Mouse (Mus musculus) granulocyte monocyte progenitor cell, adult 5-6 weeks (primary cell): ENCODE data around the gene Glyr1. TPM values are rescaled to one million over a fixed set of nuclear protein-coding genes. Genes with fewer than 3 reads are reported as not detected.

ENCODE experiments used
- ATAC-seq: replicated peaks from 2 replicates; pipeline ENCODE4 v1.8.0; 2016; ENCODE audit warnings: mild to moderate bottlenecking, moderate TSS enrichment, inconsistent platforms; ENCODE audit not compliant: poor library complexity, severe bottlenecking
- total RNA-seq, 2 experiments: library from RNA; stranded (forward) in 1 of 2; stranded (reverse) in 1 of 2; fragments of 200-712, 200-1000 nt in 1 of 2; fragments of >200 nt in 1 of 2; fragmentation: Nextera tagmentation in 1 of 2; gene quantifications; 2 replicates each; pipeline ENCODE4 v1.2.3; 2014 to 2017

Gene Glyr1
- total RNA-seq (2014; fragmentation: Nextera tagmentation) (96.9 and 97.4 TPM in 2 replicates), total RNA-seq (2017) (103 and 105 TPM in 2 replicates)

GRCm38 (mm10) chr16:5049774-5050234 lies at the start of gene Glyr1, which contains the start of gene Ubn1:
Glyr1 (minus strand) TSS chr16:5049863.
Ubn1 (plus strand) TSS chr16:5050057.
- peak; percentile 89 for ATAC-seq

- ATAC-seq = no peak
Observed at GRCm38 (mm10) chr16:5096504-5096903, 46.8 kb upstream of the Glyr1 start.

GRCm38 (mm10) chr16:5093285-5093684 lies 43.6 kb upstream of the Glyr1 start:
- no peak for ATAC-seq

GRCm38 (mm10) chr16:5089021-5089420 lies 39.4 kb upstream of the Glyr1 start:
- ATAC-seq = no peak

- ATAC-seq = no peak
Observed at GRCm38 (mm10) chr16:5086179-5086578, 36.5 kb upstream of the Glyr1 start.

- no peak for ATAC-seq
Observed at GRCm38 (mm10) chr16:5085196-5085595, 35.5 kb upstream of the Glyr1 start.

GRCm38 (mm10) chr16:5074341-5074740 lies 24.7 kb upstream of the Glyr1 start:
- no peak for ATAC-seq

- ATAC-seq = no peak
Observed at GRCm38 (mm10) chr16:5071974-5072373, 22.3 kb upstream of the Glyr1 start.

- no peak for ATAC-seq
Observed at GRCm38 (mm10) chr16:5070321-5070720, 20.7 kb upstream of the Glyr1 start.

GRCm38 (mm10) chr16:5063472-5063871 lies 13.8 kb upstream of the Glyr1 start:
- peak; percentile 46; the same call in 1 of the 2 replicates for ATAC-seq

- ATAC-seq = peak; percentile 59
Observed at GRCm38 (mm10) chr16:5058114-5058513, 8.5 kb upstream of the Glyr1 start.

GRCm38 (mm10) chr16:5050251-5051110 lies 818 bp upstream of the Glyr1 start:
- ATAC-seq = peak; percentile 15

- ATAC-seq = peak; percentile 44
Observed at GRCm38 (mm10) chr16:5049182-5049773, 385 bp downstream of the Glyr1 start.

- ATAC-seq = no peak
Observed at GRCm38 (mm10) chr16:5045322-5045721, 4.3 kb downstream of the Glyr1 start.

- no peak for ATAC-seq
Observed at GRCm38 (mm10) chr16:5036649-5037234, 12.9 kb downstream of the Glyr1 start.

GRCm38 (mm10) chr16:5035591-5035990 lies 14.1 kb downstream of the Glyr1 start:
- ATAC-seq = no peak

GRCm38 (mm10) chr16:5029847-5030246 lies 19.8 kb downstream of the Glyr1 start:
- ATAC-seq = peak; percentile 65

GRCm38 (mm10) chr16:5024021-5024420 lies 25.6 kb downstream of the Glyr1 start:
- ATAC-seq = no peak

- ATAC-seq = no peak
Observed at GRCm38 (mm10) chr16:5014578-5014977, 35.1 kb downstream of the Glyr1 start.

- peak; percentile 86 for ATAC-seq
Observed at GRCm38 (mm10) chr16:5013054-5013838, 36.4 kb downstream of the Glyr1 start, which contains the start of gene Rogdi. Rogdi (minus strand) TSS chr16:5013553.
